Mouse (Mus musculus): ENCODE measurements around the gene Scrn1.

DNA sequence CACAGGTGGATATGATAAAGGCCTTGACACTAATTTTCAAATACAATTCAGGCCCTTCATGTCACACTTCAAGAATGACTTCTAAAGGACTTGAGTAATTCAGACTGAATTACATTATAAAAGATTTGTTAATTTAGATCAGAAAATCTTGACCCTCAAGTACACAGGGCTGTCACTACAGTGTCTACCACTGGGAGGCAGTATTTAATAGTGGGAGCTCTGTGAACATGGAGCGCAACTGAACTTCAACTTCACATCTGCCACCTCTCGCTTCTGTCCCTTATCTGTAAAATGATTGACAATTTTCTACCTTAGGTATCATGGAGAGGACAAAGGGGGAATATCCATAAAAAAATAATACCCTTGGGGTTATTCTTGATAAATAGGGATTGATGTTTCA is 19.9 kb upstream of the Scrn1 start:
- TF ChIP-seq CTCF (IDR thresholded peaks at IDR 0.05; ENCODE audit: low read depth, low read length): no peak
- TF ChIP-seq POLR2A (IDR thresholded peaks at IDR 0.05; ENCODE audit: borderline replicate concordance, low read depth, low read length): no peak
